Mouse (Mus musculus) kidney, embryonic 14.5 days (tissue): ENCODE measurements at regions not wholly inside any gene's neighbourhood (a gene's known extent, or its start where the extent isn't known, plus 50 kb on each side); places are given as distances from the start of the nearest gene placed in this dataset.

Experiments used
- ATAC-seq: fragments of 200-750 bp; cut with Nextera tagmentation; 2 replicates; pipeline ENCODE4 v1.8.0; 2017; ENCODE audit warnings: moderate number of reproducible peaks, mild to moderate bottlenecking, moderate TSS enrichment, moderate library complexity; ENCODE audit not compliant: low FRiP score, low TSS enrichment
- H3K27ac ChIP-seq: fragments of 300-500 bp; sonication (generic); 2 replicates; pipeline ENCODE4 v1.5.1; 2014; ENCODE audit warnings: low read depth, mild to moderate bottlenecking, low read length, moderate library complexity, mixed read lengths
- H3K27me3 ChIP-seq: fragments of 300-500 bp; sonication (generic); 2 replicates; pipeline ENCODE4 v1.6.1; 2014; ENCODE audit warnings: mild to moderate bottlenecking, low read length; ENCODE audit not compliant: control insufficient read depth, insufficient read depth
- H3K36me3 ChIP-seq: fragments of 300-500 bp; sonication (generic); 2 replicates; pipeline ENCODE4 v1.6.1; 2014; ENCODE audit warnings: low read length, mixed read lengths; ENCODE audit not compliant: control insufficient read depth, insufficient read depth
- H3K4me1 ChIP-seq: fragments of 300-500 bp; sonication (generic); 2 replicates; pipeline ENCODE4 v1.6.1; 2014; ENCODE audit warnings: low read length, mixed read lengths; ENCODE audit not compliant: control insufficient read depth, insufficient read depth
- H3K4me2 ChIP-seq: fragments of 300-500 bp; sonication (generic); replicated peaks from 2 replicates; pipeline ENCODE4 v1.6.1; 2014; ENCODE audit warnings: low read depth, mild to moderate bottlenecking, low read length
- H3K4me3 ChIP-seq: fragments of 300-500 bp; sonication (generic); 2 replicates; pipeline ENCODE4 v1.5.1; 2014; ENCODE audit warnings: mild to moderate bottlenecking, low read length
- H3K9ac ChIP-seq: fragments of 300-500 bp; sonication (generic); 2 replicates; pipeline ENCODE4 v1.6.1; 2014; ENCODE audit warnings: low read depth, mild to moderate bottlenecking, low read length, moderate library complexity
- H3K9me3 ChIP-seq: fragments of 300-500 bp; sonication (generic); 2 replicates; pipeline ENCODE4 v1.6.1; 2016; ENCODE audit warnings: low read length; ENCODE audit not compliant: control insufficient read depth
- WGBS: fragments of 180-500 bp; shearing (Covaris S2); extraction: QIAGEN DNeasy Blood & Tissue Kit; methylation state at CpG from one replicate; pipeline ENCODE4 v1.1.7; 2014; 5-methylcytosine and 5-hydroxymethylcytosine counted together

DNA sequence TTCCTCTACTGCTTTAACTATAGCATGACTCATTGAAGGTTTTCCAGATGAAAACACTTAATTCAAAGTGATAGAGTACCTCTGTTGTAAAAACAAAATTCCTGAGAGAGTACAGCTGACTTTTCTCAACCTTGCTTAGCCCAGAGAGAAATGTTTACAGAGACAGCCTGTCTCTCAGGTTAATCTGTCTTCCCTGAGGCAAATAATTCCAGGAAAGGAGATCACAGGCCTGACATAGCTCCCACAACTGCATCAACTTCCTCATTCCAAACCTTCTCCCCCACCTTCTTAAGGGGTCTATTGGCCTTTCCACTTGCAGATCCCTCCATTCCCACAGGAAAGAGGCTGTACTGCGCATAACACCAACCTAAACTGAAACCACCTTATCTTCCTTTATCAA is 586.1 kb upstream of the Impad1 start:
- no peaks in the 10 kb centered on the region for H3K36me3 ChIP-seq
- no peak overlapping the region for H3K27ac ChIP-seq
- no peak for ATAC-seq
- no peak overlapping the region for H3K4me2 ChIP-seq
- H3K9me3 ChIP-seq, result no peaks in the 10 kb centered on the region
- H3K4me3 ChIP-seq, result no peak overlapping the region
- WGBS, result 71% methylated on average over 1 of the region's 1 CpGs
- no peak overlapping the region for H3K9ac ChIP-seq
- no peaks in the 10 kb centered on the region for H3K4me1 ChIP-seq
- H3K27me3 ChIP-seq, result no peaks in the 10 kb centered on the region

DNA sequence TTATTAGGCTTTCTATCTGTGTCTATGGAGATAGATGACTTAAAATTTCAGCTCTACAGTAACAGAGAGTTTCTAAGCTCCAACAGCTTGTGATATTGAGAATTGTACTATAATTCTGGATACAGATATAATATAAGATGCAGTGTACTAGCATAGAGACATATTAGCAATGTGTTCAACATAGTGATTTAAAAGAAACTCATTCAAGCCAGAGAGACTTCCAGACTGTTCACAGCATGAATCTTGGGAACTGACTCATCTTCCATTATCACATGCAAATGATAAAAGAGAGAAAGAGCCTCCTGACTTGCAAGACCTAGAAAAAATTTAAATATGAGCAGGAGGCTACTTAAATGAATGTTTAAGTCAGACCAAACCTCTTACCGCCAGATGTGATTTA is 565.1 kb upstream of the Impad1 start:
- no peaks in the 10 kb centered on the region for H3K4me1 ChIP-seq
- no peak overlapping the region for H3K27ac ChIP-seq
- no peaks in the 10 kb centered on the region for H3K9me3 ChIP-seq
- H3K4me2 ChIP-seq, result no peak overlapping the region
- ATAC-seq, result no peak
- H3K4me3 ChIP-seq, result no peak overlapping the region
- no peaks in the 10 kb centered on the region for H3K27me3 ChIP-seq
- 97% methylated on average over 1 of the region's 1 CpGs for whole genome bisulfite sequencing
- no peaks in the 10 kb centered on the region for H3K36me3 ChIP-seq
- H3K9ac ChIP-seq, result no peak overlapping the region

DNA sequence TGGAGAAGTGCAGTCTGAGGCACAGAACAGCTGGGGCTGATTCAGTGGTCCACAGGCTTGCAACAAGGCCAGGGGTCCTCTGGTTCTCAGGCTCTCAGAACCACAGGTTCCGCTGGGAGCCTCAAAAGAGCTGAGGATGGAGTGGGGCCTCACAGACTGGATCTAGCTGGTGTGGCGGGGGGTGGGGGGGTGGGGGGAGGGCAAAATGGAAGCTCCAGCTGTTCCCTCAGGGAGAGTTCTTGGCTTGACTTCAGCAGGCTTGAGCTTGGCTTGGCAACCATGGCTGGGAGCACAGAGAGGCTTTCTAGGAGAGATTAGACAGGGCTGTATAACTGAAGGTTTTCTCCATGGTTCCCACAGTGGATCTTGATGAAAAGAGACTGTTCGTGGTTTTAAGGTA is 553.1 kb upstream of the Impad1 start:
- Histone ChIP-seq H3K4me3 (no peak overlapping the region), H3K36me3 (no peaks in the 10 kb centered on the region), H3K27ac (no peak overlapping the region), H3K4me2 (no peak overlapping the region), H3K27me3 (no peaks in the 10 kb centered on the region), H3K4me1 (no peaks in the 10 kb centered on the region), H3K9me3 (no peaks in the 10 kb centered on the region), H3K9ac (no peak overlapping the region)
- 88% methylated on average over 3 of the region's 3 CpGs for WGBS
- no peak for ATAC-seq

DNA sequence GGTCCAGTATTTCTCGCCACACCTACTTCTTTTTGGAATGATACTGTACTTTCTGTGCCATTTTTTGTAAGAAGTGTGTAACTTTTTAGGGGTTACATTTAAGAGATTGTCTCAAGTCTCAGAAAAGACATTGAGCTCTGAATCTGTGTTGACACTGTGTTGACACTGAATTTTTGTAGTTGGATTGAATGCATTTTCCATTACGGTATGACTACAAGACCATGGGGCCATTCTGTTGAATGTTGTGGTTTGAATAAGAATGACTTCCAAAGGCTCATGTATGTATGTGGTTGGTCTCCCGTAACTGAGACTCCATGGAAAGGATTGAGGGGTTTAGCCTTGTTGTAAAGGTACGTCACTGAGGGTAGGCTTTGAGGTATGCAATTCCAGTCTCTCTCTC is 551.6 kb upstream of the Impad1 start:
- Histone ChIP-seq H3K4me1 (no peaks in the 10 kb centered on the region), H3K4me2 (no peak overlapping the region), H3K9ac (no peak overlapping the region), H3K4me3 (no peak overlapping the region), H3K27me3 (no peaks in the 10 kb centered on the region), H3K27ac (no peak overlapping the region), H3K9me3 (no peaks in the 10 kb centered on the region), H3K36me3 (no peaks in the 10 kb centered on the region)
- WGBS, result 90% methylated on average over 4 of the region's 4 CpGs
- ATAC-seq, result no peak

DNA sequence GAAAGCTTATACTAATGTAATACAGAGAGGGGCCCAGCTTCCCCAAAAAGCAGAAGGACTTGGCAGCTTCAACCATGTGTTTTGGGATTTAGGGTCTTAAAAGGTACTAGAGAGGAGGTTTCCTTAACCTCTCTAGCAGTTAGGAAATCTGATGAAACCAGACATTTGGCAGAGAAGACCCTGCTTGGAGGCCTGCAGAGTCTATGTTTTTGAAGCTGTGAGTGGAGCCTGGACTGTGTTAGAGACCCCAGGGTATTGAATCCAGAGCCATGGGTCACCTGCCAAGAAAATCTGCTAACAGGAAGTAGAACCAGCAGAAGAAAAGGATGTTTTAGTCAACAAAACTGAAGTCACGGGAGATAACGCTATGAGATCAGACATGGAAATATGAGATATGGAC is 551.2 kb upstream of the Impad1 start:
- Histone ChIP-seq H3K4me3 (no peak overlapping the region), H3K4me2 (no peak overlapping the region), H3K9me3 (no peaks in the 10 kb centered on the region), H3K27me3 (no peaks in the 10 kb centered on the region), H3K36me3 (no peaks in the 10 kb centered on the region), H3K27ac (no peak overlapping the region), H3K4me1 (no peaks in the 10 kb centered on the region), H3K9ac (no peak overlapping the region)
- ATAC-seq, result no peak
- 85% methylated on average over 2 of the region's 2 CpGs for WGBS

DNA sequence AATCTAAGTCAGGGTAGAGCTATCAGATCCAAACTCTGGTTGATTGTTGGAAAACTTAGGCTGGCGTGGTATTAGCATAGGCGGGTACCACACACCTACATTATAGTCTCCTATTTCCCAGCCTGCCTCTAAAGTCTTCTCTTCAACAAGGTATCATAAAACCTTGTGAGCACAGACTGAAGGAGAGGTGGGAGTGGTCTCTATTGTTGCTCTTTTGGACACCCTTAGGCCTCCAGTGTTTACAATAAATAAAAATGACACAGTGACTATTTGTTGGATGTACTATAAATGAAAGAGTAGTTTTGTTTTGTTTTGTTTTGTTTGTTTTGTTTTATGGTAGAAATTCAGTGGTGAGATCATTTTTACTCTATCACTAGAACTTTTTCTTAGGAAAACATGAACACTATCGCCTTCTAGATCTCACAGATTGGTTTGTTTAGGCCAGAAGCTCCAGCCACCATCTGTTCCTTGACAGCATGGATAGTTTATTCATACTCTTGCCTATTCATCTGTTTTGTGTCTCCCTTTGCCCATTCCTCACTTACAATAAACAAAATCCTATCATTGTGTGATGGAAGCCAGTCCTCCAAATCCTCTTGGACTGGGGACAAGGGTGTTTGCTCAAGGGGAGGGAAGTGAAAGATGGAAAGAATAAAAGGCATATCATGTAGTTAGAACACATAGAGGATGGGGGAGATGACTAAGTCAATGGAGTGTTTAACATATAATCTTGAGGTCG is 544.2 kb upstream of the Impad1 start:
- Histone ChIP-seq H3K9me3 (no peaks in the 10 kb centered on the region), H3K27me3 (no peaks in the 10 kb centered on the region), H3K9ac (no peak overlapping the region), H3K4me1 (no peaks in the 10 kb centered on the region), H3K27ac (no peak overlapping the region), H3K36me3 (no peaks in the 10 kb centered on the region), H3K4me2 (no peak overlapping the region), H3K4me3 (no peak overlapping the region)
- ATAC-seq, result peak; percentile 64; the same call in 1 of the 2 replicates
- 72% methylated on average over 4 of the region's 4 CpGs for WGBS

DNA sequence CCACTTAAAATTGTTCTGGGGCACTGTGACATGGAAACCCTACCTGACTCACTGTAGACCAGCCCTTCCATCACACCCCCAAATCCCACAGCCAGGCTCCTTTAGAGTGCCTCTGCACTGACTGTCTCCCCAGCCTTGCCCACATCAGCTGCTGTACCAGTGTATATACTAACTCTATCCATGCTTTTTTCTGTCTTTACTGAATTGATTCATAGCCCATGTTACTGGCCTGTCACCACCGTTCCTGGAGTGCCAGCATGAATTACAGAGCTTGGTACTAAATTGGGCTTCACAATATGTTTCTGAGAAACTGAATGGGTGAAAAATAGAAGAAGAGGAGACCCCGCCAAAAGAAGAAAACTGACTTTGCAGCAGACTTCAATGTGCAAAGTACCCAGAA is 541.9 kb upstream of the Impad1 start:
- Histone ChIP-seq H3K27me3 (no peaks in the 10 kb centered on the region), H3K4me3 (no peak overlapping the region), H3K9me3 (no peaks in the 10 kb centered on the region), H3K9ac (no peak overlapping the region), H3K4me2 (no peak overlapping the region), H3K4me1 (no peaks in the 10 kb centered on the region), H3K36me3 (no peaks in the 10 kb centered on the region), H3K27ac (no peak overlapping the region)
- no peak for ATAC-seq
- 88% methylated on average over 2 of the region's 2 CpGs for WGBS

DNA sequence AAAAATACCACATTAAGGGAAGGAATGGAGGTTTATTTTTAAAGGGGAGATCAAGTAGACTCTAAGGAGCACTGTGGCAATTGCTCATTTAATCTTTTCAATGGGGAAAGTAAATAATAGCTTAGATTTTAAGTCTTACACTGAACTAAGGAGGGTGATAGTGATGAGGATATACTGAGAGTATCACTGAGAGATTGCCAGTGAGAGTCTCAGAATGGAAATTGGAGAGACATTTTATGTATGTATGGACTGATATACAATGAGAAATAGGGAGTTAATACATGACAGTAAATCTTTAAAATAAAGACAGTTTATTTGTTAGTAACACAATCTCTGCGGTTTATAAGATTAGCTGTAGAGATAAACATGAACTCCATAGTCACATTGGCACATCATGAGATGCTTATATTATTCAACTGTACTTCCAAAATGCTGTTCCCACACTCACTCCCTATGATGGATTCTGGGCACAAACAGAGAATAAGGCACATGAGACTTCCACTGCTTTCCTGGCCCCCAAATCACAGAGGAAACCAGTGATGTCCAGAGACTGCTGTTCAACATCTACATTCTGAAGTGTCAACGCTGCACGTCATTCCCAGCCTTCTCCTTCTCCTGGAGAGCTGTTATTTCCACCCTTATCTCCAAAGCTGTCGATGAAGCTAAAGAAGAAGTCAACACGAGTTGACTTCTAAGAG is 535.5 kb upstream of the Impad1 start:
- Histone ChIP-seq H3K36me3 (no peaks in the 10 kb centered on the region), H3K9me3 (no peaks in the 10 kb centered on the region), H3K4me3 (no peak overlapping the region), H3K4me1 (no peaks in the 10 kb centered on the region), H3K27ac (no peak overlapping the region), H3K4me2 (no peak overlapping the region), H3K27me3 (no peaks in the 10 kb centered on the region), H3K9ac (no peak overlapping the region)
- no peak for ATAC-seq
- 79% methylated on average over 5 of the region's 5 CpGs for WGBS

DNA sequence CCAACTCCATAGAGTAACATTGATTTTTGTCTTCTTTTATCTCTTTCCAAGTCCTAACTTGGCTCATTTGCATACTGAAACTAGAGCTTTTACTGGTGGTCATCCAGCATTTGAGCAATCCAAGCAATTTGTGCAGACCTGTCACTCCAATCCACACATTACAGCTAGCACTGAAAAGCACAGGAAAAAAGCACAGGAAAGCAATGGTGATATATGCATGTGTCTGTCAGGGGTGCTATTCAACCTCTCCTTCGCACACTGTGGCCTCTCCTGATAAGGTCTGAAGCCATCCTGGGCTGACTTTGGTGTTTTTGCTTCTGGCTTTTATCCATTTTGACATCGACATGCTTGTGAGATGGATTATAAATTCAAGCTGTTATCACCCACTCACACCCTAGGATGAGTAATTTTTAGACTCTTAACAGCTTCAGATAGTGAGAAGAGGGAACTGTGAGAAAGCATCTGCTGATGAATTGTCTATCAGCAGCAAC is 534.1 kb upstream of the Impad1 start:
- Histone ChIP-seq H3K36me3 (no peaks in the 10 kb centered on the region), H3K9ac (no peak overlapping the region), H3K27me3 (no peaks in the 10 kb centered on the region), H3K4me1 (no peaks in the 10 kb centered on the region), H3K4me2 (no peak overlapping the region), H3K27ac (no peak overlapping the region), H3K9me3 (no peaks in the 10 kb centered on the region), H3K4me3 (no peak overlapping the region)
- ATAC-seq, result peak; percentile 39; the same call in 1 of the 2 replicates
- 44% methylated on average over 2 of the region's 2 CpGs for WGBS
